Mouse (Mus musculus): Measurements from ENCODE around the gene Gipc2. TPM values are rescaled to one million over a fixed set of nuclear protein-coding genes. Genes with fewer than 3 reads are reported as not detected.
A peak's percentile ranks its signal among the peaks of the same experiment; 100 is the strongest.

Gipc2 gene
- polyA plus RNA-seq, 1 experiment: not detected

- Histone ChIP-seq H3K4me1 (ENCODE audit: control insufficient read depth, insufficient read depth, insufficient read length, low read length) (peaks cover 8% of the 10 kb centered on the region; the same call in 1 of the 2 replicates), H3K27ac (replicated peaks; ENCODE audit: low read depth, low read length) (peak overlapping the region; percentile 75), H3K4me3 (ENCODE audit: insufficient read depth, low read depth, low read length) (no peak overlapping the region)
Measured at GRCm38 (mm10) chr3:152122720-152123119, 43.3 kb downstream of the Gipc2 start.

GRCm38 (mm10) chr3:152122101-152122500, 43.9 kb downstream of the Gipc2 start:
- Histone ChIP-seq H3K4me3 (ENCODE audit: insufficient read depth, low read depth, low read length) (no peak overlapping the region; the same call in 1 of the 2 replicates), H3K4me1 (ENCODE audit: control insufficient read depth, insufficient read depth, insufficient read length, low read length) (peaks cover 8% of the 10 kb centered on the region; the same call in 1 of the 2 replicates), H3K27ac (replicated peaks; ENCODE audit: low read depth, low read length) (peak overlapping the region; percentile 90)

GRCm38 (mm10) chr3:152121169-152122009, 44.6 kb downstream of the Gipc2 start:
- H3K27ac ChIP-seq (replicated peaks; ENCODE audit: low read depth, low read length): peak overlapping the region; percentile 90

DNA sequence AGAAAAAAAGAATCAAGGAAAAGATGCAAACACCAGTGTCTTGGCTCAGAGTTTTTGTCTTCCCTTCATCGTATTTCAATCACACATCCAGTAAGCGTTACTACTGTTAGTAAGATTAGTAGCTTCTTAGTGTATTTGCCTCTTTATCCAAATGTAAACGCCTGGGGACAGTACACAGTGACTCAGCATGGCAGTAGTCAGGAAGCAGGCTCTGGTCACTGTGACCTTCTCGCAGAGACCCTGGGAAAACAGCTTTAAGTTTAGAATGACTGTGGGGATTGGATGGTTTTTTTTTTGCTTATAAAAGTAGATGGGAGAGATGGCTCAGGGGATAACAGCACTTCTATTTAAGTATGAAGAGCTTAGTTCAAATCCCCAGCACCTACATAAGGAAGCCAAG, 46.0 kb downstream of the Gipc2 start:
- no peak overlapping the region for H3K4me3 ChIP-seq (ENCODE audit: insufficient read depth, low read depth, low read length)
- no peak overlapping the region for H3K27ac ChIP-seq (replicated peaks; ENCODE audit: low read depth, low read length)
- H3K4me1 ChIP-seq (ENCODE audit: control insufficient read depth, insufficient read depth, insufficient read length, low read length): peaks cover 8% of the 10 kb centered on the region; the same call in 1 of the 2 replicates

More at GRCm38 (mm10) chr3:152121169-152122009, 44.6 kb downstream of the Gipc2 start:
- peaks cover 8% of the 10 kb centered on the region; the same call in 1 of the 2 replicates for H3K4me1 ChIP-seq (ENCODE audit: control insufficient read depth, insufficient read depth, insufficient read length, low read length)
- H3K4me3 ChIP-seq (ENCODE audit: insufficient read depth, low read depth, low read length): no peak overlapping the region

- H3K4me1 ChIP-seq (ENCODE audit: control insufficient read depth, insufficient read depth, insufficient read length, low read length): peaks cover 5% of the 10 kb centered on the region; the same call in 1 of the 2 replicates
- H3K27ac ChIP-seq (replicated peaks; ENCODE audit: low read depth, low read length): no peak overlapping the region
- no peak overlapping the region for H3K4me3 ChIP-seq (ENCODE audit: insufficient read depth, low read depth, low read length)
Measured at GRCm38 (mm10) chr3:152117941-152118340, 48.1 kb downstream of the Gipc2 start.

GRCm38 (mm10) chr3:152116140-152116539, 49.9 kb downstream of the Gipc2 start:
- no peaks in the 10 kb centered on the region for H3K4me1 ChIP-seq (ENCODE audit: control insufficient read depth, insufficient read depth, insufficient read length, low read length)
- H3K27ac ChIP-seq (replicated peaks; ENCODE audit: low read depth, low read length): no peak overlapping the region
- no peak overlapping the region for H3K4me3 ChIP-seq (ENCODE audit: insufficient read depth, low read depth, low read length)

- Histone ChIP-seq H3K27ac (replicated peaks; ENCODE audit: low read depth, low read length) (no peak overlapping the region), H3K4me3 (ENCODE audit: insufficient read depth, low read depth, low read length) (no peak overlapping the region), H3K4me1 (ENCODE audit: control insufficient read depth, insufficient read depth, insufficient read length, low read length) (no peaks in the 10 kb centered on the region)
Measured at GRCm38 (mm10) chr3:152114786-152115185, 51.2 kb downstream of the Gipc2 start.

DNA sequence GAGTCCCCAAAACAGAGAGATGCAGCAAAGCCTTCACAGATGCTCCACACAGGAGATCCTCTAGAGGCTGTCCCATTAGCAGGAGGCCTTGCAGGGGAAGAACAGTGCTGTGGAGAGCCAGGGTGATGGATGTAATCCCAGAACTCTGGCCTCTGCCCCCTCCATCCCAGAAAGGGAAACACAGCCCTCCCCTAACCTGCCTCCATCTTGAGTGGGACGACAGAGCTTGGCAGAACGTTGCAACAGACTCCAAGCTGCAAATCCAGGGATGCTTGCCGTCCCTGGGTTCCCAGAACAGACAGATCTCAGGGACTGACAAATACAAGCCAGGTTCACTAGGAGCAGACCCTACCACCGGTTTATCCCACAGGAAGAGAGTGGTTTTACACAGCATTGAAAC, 51.8 kb downstream of the Gipc2 start:
- Histone ChIP-seq H3K4me1 (ENCODE audit: control insufficient read depth, insufficient read depth, insufficient read length, low read length) (no peaks in the 10 kb centered on the region), H3K4me3 (ENCODE audit: insufficient read depth, low read depth, low read length) (no peak overlapping the region), H3K27ac (replicated peaks; ENCODE audit: low read depth, low read length) (no peak overlapping the region)

- H3K4me3 ChIP-seq (ENCODE audit: insufficient read depth, low read depth, low read length): no peak overlapping the region
- H3K4me1 ChIP-seq (ENCODE audit: control insufficient read depth, insufficient read depth, insufficient read length, low read length): no peaks in the 10 kb centered on the region
- H3K27ac ChIP-seq (replicated peaks; ENCODE audit: low read depth, low read length): no peak overlapping the region
Measured at GRCm38 (mm10) chr3:152113496-152113895, 52.5 kb downstream of the Gipc2 start.

DNA sequence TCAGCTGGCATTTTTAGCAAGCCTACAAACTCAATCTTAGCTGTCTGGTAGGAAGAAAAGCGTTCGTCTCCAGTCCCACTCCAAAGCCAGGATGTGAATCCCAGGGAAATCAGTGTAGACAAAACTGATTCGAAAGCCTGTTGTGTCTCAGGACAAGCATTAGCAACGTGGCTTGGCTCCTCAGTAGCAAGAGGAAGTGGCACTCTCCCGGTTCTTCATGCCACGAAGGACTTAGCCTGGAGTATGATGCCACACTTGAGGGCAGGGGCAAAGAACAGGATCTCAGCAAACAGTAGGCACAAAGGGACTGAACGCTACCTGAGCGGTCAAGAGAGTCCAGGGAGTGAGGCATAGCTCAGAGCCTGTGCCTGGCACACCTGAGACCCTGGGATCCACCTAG, 53.4 kb downstream of the Gipc2 start:
- Histone ChIP-seq H3K4me1 (ENCODE audit: control insufficient read depth, insufficient read depth, insufficient read length, low read length) (no peaks in the 10 kb centered on the region), H3K27ac (replicated peaks; ENCODE audit: low read depth, low read length) (no peak overlapping the region), H3K4me3 (ENCODE audit: insufficient read depth, low read depth, low read length) (no peak overlapping the region)

DNA sequence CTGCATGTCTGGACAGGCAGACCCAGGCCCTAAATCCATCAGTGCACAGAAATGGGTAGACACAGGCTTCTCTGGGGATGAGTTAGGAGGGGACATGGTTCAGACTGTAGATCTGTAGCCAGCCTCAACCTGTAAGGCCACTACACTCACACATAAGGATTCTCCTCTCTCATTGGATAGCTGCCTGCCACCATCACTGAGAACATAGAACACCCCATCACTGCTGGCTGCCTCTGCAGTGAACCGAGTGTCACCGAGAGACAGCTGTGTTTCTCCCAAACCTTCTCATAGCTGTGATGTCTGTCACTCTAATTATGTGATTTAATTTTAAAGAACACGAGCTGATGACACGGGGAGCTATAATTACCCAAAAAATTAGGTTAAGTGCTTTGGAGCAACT, 54.5 kb downstream of the Gipc2 start:
- Histone ChIP-seq H3K27ac (replicated peaks; ENCODE audit: low read depth, low read length) (0 out of 2 replicates have a peak overlapping the region, but pooled peaks have one; percentile 9), H3K4me3 (ENCODE audit: insufficient read depth, low read depth, low read length) (no peak overlapping the region), H3K4me1 (ENCODE audit: control insufficient read depth, insufficient read depth, insufficient read length, low read length) (peaks cover 4% of the 10 kb centered on the region; the same call in 1 of the 2 replicates)

- H3K4me3 ChIP-seq (ENCODE audit: insufficient read depth, low read depth, low read length): no peak overlapping the region
- H3K4me1 ChIP-seq (ENCODE audit: control insufficient read depth, insufficient read depth, insufficient read length, low read length): peaks cover 5% of the 10 kb centered on the region; the same call in 1 of the 2 replicates
- H3K27ac ChIP-seq (replicated peaks; ENCODE audit: low read depth, low read length): 0 out of 2 replicates have a peak overlapping the region, but pooled peaks have one; percentile 9
Measured at GRCm38 (mm10) chr3:152111081-152111480, 54.9 kb downstream of the Gipc2 start.

DNA sequence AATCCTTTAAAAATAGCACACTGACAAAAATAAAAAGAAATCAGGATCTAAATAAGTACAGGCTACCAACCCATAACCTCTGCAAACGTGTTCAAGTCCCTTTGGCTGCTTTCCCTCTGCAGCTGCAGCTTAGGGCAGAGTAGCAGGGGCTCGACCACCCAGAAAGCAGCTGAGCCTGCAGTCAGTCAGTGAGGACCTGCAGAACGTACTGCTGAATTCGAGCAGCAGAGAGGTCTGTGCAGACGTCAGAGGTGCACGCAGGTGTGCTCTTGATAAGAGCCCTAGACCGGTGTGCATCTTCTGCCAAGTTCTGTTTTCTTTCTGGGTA, 56.8 kb downstream of the Gipc2 start:
- Histone ChIP-seq H3K4me3 (ENCODE audit: insufficient read depth, low read depth, low read length) (no peak overlapping the region), H3K4me1 (ENCODE audit: control insufficient read depth, insufficient read depth, insufficient read length, low read length) (peaks cover 6% of the 10 kb centered on the region; the same call in 1 of the 2 replicates), H3K27ac (replicated peaks; ENCODE audit: low read depth, low read length) (no peak overlapping the region)

- H3K4me1 ChIP-seq (ENCODE audit: control insufficient read depth, insufficient read depth, insufficient read length, low read length): peaks cover 6% of the 10 kb centered on the region; the same call in 1 of the 2 replicates
- H3K27ac ChIP-seq (replicated peaks; ENCODE audit: low read depth, low read length): no peak overlapping the region
- no peak overlapping the region for H3K4me3 ChIP-seq (ENCODE audit: insufficient read depth, low read depth, low read length)
Measured at GRCm38 (mm10) chr3:152108560-152109259, 57.3 kb downstream of the Gipc2 start.

DNA sequence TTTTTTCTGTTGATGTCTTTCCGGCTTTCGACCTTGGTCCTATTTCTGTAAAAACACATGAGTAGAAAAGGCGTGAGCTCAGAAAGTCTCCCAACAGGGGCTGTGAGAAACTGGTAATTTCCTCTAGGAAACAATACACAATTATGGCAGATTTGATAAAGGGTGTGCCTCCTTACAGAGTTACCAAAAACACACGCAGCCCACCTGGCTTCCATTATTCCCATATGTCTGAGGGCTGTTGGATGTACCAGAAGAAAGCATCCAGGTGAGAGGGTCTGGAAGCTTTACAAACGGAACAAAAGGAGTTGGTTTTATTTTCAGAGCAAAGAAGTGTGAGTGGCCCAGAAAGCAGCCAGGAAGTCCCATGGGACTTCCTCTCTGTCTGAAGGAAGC, 58.0 kb downstream of the Gipc2 start:
- Histone ChIP-seq H3K4me1 (ENCODE audit: control insufficient read depth, insufficient read depth, insufficient read length, low read length) (peaks cover 6% of the 10 kb centered on the region; the same call in 1 of the 2 replicates), H3K27ac (replicated peaks; ENCODE audit: low read depth, low read length) (no peak overlapping the region), H3K4me3 (ENCODE audit: insufficient read depth, low read depth, low read length) (no peak overlapping the region)

Data from brown adipose tissue, adult 24 weeks (tissue).